Mouse (Mus musculus): ENCODE results near the gene Usp44. TPM values are rescaled to one million over a fixed set of nuclear protein-coding genes. Genes with fewer than 3 reads are reported as not detected.

Gene Usp44
- polyA plus RNA-seq, 1 experiment from 2014 or later = 25.7 TPM

DNA sequence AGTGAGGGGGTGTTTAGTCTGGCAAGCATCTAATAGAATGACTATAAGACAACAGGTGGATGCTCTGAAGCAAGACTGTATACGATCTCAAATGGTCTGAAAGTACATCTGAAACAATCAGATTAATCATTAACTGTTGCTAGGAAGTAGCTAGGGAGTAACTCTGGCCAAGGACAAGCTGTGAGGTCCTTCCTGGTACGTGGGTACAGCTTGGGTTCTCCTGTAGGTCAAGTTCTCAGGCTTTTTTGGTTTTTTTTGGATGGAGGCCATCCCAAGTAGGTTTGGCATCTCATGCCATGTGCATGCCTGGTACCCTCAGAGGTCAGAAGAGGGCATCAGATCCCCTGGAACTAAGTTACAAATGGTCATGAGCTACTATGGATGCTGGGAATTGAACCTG, 67.9 kb downstream of the Usp44 start:
- H3K27ac ChIP-seq (replicated peaks) = no peak overlapping the region
- H3K36me3 ChIP-seq = no peaks in the 10 kb centered on the region
- H3K4me1 ChIP-seq = no peaks in the 10 kb centered on the region
- H3K9me3 ChIP-seq (replicated peaks) = no peaks in the 10 kb centered on the region
- H3K27me3 ChIP-seq (ENCODE audit: low read depth, poor library complexity, severe bottlenecking) = no peaks in the 10 kb centered on the region
- no peak overlapping the region for H3K4me3 ChIP-seq
- DNase-seq (ENCODE audit: low spot score) = no peak
- WGBS = 80% methylated on average over 2 of the region's 2 CpGs

DNA sequence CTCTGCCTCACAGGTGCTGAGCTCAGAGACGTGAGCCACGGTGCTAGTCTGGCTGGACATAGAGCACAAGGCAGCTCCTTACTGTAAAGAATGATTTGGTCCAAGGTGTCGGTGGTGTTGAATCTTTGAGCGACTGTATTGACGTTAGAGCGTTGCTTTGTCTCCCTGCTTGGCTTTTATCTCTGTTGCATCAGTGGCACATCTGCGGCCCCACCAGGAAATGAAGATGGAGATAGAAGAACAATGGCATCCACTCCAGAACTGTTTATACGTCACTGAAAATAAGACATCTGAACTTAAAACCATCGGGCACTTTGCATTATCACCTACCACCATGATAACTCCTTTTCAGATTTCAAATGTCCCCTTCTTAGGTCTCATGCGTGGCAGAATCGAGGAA, 68.6 kb downstream of the Usp44 start:
- no peak overlapping the region for H3K4me3 ChIP-seq
- H3K27me3 ChIP-seq (ENCODE audit: low read depth, poor library complexity, severe bottlenecking) = no peaks in the 10 kb centered on the region
- no peaks in the 10 kb centered on the region for H3K9me3 ChIP-seq (replicated peaks)
- H3K27ac ChIP-seq (replicated peaks) = no peak overlapping the region
- DNase-seq (ENCODE audit: low spot score) = no peak
- WGBS = 92% methylated on average over 11 of the region's 11 CpGs
- no peaks in the 10 kb centered on the region for H3K36me3 ChIP-seq
- no peaks in the 10 kb centered on the region for H3K4me1 ChIP-seq

DNA sequence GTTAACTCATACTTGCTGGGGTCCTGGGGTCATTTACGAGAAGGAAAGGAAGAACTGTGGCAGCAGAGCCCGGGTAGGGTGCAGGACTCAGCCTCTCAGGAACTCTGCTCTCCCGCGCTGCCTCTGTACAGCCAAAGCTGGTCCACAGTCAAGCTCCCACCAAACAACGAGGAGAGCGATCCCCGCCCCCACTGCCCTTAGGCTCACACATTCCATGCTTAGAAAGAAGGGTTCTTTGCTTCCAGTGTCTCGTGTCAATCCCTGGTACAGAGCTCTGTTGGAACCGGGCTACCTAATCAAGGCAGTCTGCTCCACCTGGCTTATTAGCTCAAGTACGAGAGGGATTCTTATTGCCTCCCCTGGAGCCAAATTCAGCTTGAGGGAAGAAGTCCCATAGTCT, 76.0 kb downstream of the Usp44 start:
- Histone ChIP-seq H3K4me3 (no peak overlapping the region), H3K9me3 (replicated peaks) (no peaks in the 10 kb centered on the region), H3K4me1 (no peaks in the 10 kb centered on the region), H3K27ac (replicated peaks) (no peak overlapping the region), H3K36me3 (no peaks in the 10 kb centered on the region), H3K27me3 (ENCODE audit: low read depth, poor library complexity, severe bottlenecking) (no peaks in the 10 kb centered on the region)
- WGBS = 70% methylated on average over 10 of the region's 10 CpGs
- no peak for DNase-seq (ENCODE audit: low spot score)

Other genes with a start within 250 kb of the Usp44 start
- gene Snrpf, start 241.8 kb upstream of the Usp44 start, polyA plus RNA-seq (2016; fragmentation: Nextera tagmentation; extraction: Ambion mirVana) = 165 and 191 TPM in 2 replicates
- 0.89 and 1.2 TPM in 2 replicates for gene Ntn4, start 190.9 kb upstream of the Usp44 start, polyA plus RNA-seq (2016; fragmentation: Nextera tagmentation; extraction: Ambion mirVana)
- gene Metap2, start 65.5 kb downstream of the Usp44 start, polyA plus RNA-seq (2016; fragmentation: Nextera tagmentation; extraction: Ambion mirVana) = 221 and 231 TPM in 2 replicates
- gene Vezt, start 204.3 kb downstream of the Usp44 start, polyA plus RNA-seq (2016; fragmentation: Nextera tagmentation; extraction: Ambion mirVana) = 29.6 and 36.0 TPM in 2 replicates
- 4.5 TPM in 2 replicates for gene Fgd6, start 204.4 kb downstream of the Usp44 start, polyA plus RNA-seq (2016; fragmentation: Nextera tagmentation; extraction: Ambion mirVana)

Data from midbrain, embryonic 10.5 days (tissue).